Mouse (Mus musculus) MEL (cell line): Measurements from ENCODE around the gene Pck2. TPM values are rescaled to one million over a fixed set of nuclear protein-coding genes. Genes with fewer than 3 reads are reported as not detected.

Source experiments
- DNase-seq: peaks from one replicate; pipeline ENCODE4 v3.0.0; 2011; ENCODE audit warnings: low read depth, low spot score
- H3K27ac ChIP-seq: 2 replicates; pipeline ENCODE4 v1.5.1; 2012; ENCODE audit warnings: low read depth, mild to moderate bottlenecking, control low read depth, low read length, moderate library complexity; ENCODE audit not compliant: control insufficient read depth
- H3K27me3 ChIP-seq, 2 experiments: fragments of 150-350 bp in 1 of 2; sonication (generic) in 1 of 2; 2 replicates each; pipeline ENCODE4 v1.6.1; 2012; ENCODE audit warnings: low read length in 2 of 2, mild to moderate bottlenecking in 2 of 2, improper control_type of control experiment in 1 of 2, moderate library complexity in 1 of 2; ENCODE audit not compliant: insufficient read depth in 2 of 2, control insufficient read depth in 1 of 2
- H3K36me3 ChIP-seq, 2 experiments: 2 replicates each; pipeline ENCODE4 v1.6.1; 2012 to 2014; ENCODE audit warnings: low read length in 2 of 2, improper control_type of control experiment in 1 of 2, inconsistent platforms in 1 of 2, mild to moderate bottlenecking in 1 of 2; ENCODE audit not compliant: insufficient read depth in 2 of 2, control insufficient read depth in 1 of 2
- H3K4me1 ChIP-seq, 2 experiments: fragments of 150-350 bp in 1 of 2; sonication (generic) in 1 of 2; 2 replicates each; pipeline ENCODE4 v1.6.1; 2012; ENCODE audit warnings: low read length in 2 of 2, improper control_type of control experiment in 1 of 2, mild to moderate bottlenecking in 1 of 2; ENCODE audit not compliant: insufficient read depth in 2 of 2, control insufficient read depth in 1 of 2
- H3K4me3 ChIP-seq, 2 experiments: fragments of 150-350 bp in 1 of 2; sonication (generic) in 1 of 2; 2 replicates each; pipeline ENCODE4 v1.5.1; 2012; ENCODE audit warnings: low read depth in 2 of 2, low read length in 2 of 2, mild to moderate bottlenecking in 2 of 2, moderate library complexity in 2 of 2, control low read depth in 1 of 2, improper control_type of control experiment in 1 of 2; ENCODE audit not compliant: control insufficient read depth in 1 of 2, insufficient read depth in 1 of 2
- H3K79me2 ChIP-seq: 2 replicates; pipeline ENCODE4 v1.6.1; 2012; ENCODE audit warnings: mild to moderate bottlenecking, low read length, moderate library complexity; ENCODE audit not compliant: control insufficient read depth, poor library complexity, insufficient read depth
- H3K9ac ChIP-seq: 2 replicates; pipeline ENCODE4 v1.6.1; 2012; ENCODE audit warnings: low read depth, mild to moderate bottlenecking, control low read depth, low read length, moderate library complexity; ENCODE audit not compliant: control insufficient read depth, poor library complexity, severe bottlenecking
- H3K9me3 ChIP-seq: fragments of 150-350 bp; sonication (generic); replicated peaks from 2 replicates; pipeline ENCODE4 v1.6.1; 2012; ENCODE audit warnings: mild to moderate bottlenecking, low read length, improper control_type of control experiment, moderate library complexity; ENCODE audit not compliant: insufficient read depth
- CHD2 ChIP-seq: IDR thresholded peaks from 2 replicates; pipeline ENCODE4 v1.6.1; 2011; ENCODE audit warnings: low read length, improper control_type of control experiment
- CTCF ChIP-seq, 3 experiments: IDR thresholded peaks in 2 of 3; conservative IDR thresholded peaks in 1 of 3; 2 replicates each; pipeline ENCODE4 v1.5.1; 2011 to 2012; ENCODE audit warnings: low read length in 3 of 3, low read depth in 2 of 3, mild to moderate bottlenecking in 2 of 3, improper control_type of control experiment in 1 of 3, inconsistent platforms in 1 of 3, mixed read lengths in 1 of 3, moderate library complexity in 1 of 3; ENCODE audit not compliant: control insufficient read depth in 1 of 3, insufficient read depth in 1 of 3, poor library complexity in 1 of 3, severe bottlenecking in 1 of 3
- EP300 ChIP-seq, 2 experiments: IDR thresholded peaks; 2 replicates each; pipeline ENCODE4 v1.6.1; 2011; ENCODE audit warnings: improper control_type of control experiment in 2 of 2, low read length in 2 of 2, low read depth in 1 of 2, mild to moderate bottlenecking in 1 of 2
- HCFC1 ChIP-seq: IDR thresholded peaks from 2 replicates; pipeline ENCODE4 v1.6.1; 2012; ENCODE audit warnings: low read depth, mild to moderate bottlenecking, inconsistent platforms, low read length, improper control_type of control experiment, moderate library complexity
- JUND ChIP-seq: IDR thresholded peaks from 2 replicates; pipeline ENCODE4 v1.6.1; 2011; ENCODE audit warnings: low read depth, mild to moderate bottlenecking, improper control_type of control experiment, low read length
- MAFK ChIP-seq: IDR thresholded peaks from 2 replicates; pipeline ENCODE4 v1.6.1; 2011; ENCODE audit warnings: low read depth, mild to moderate bottlenecking, low read length, improper control_type of control experiment, borderline replicate concordance
- MAX ChIP-seq: IDR thresholded peaks from 2 replicates; pipeline ENCODE4 v1.6.1; 2011; ENCODE audit warnings: low read length, improper control_type of control experiment
- MAZ ChIP-seq: IDR thresholded peaks from 2 replicates; pipeline ENCODE4 v1.6.1; 2012; ENCODE audit warnings: low read depth, mild to moderate bottlenecking, inconsistent platforms, low read length, improper control_type of control experiment
- MEF2A ChIP-seq: IDR thresholded peaks from 2 replicates; pipeline ENCODE4 v1.6.1; 2014; ENCODE audit warnings: low read depth, mild to moderate bottlenecking, inconsistent platforms, low read length, improper control_type of control experiment; ENCODE audit not compliant: poor library complexity, insufficient replicate concordance, severe bottlenecking; ENCODE audit errors: extremely low read depth
- MXI1 ChIP-seq: IDR thresholded peaks from 2 replicates; pipeline ENCODE4 v1.6.1; 2011; ENCODE audit warnings: mild to moderate bottlenecking, low read depth, low read length, improper control_type of control experiment
- MYC ChIP-seq: IDR thresholded peaks from 2 replicates; pipeline ENCODE4 v1.6.1; 2011; ENCODE audit warnings: low read depth, mild to moderate bottlenecking, low read length, improper control_type of control experiment, moderate library complexity
- POLR2A ChIP-seq, 2 experiments: IDR thresholded peaks; 2 replicates each; pipeline ENCODE4 v1.6.1; 2011 to 2012; ENCODE audit warnings: low read length in 2 of 2, mild to moderate bottlenecking in 2 of 2, control low read depth in 1 of 2, improper control_type of control experiment in 1 of 2, low read depth in 1 of 2, moderate library complexity in 1 of 2; ENCODE audit not compliant: control insufficient read depth in 1 of 2, insufficient read depth in 1 of 2, poor library complexity in 1 of 2
- POLR2AphosphoS2 ChIP-seq: IDR thresholded peaks from 2 replicates; pipeline ENCODE4 v1.6.1; 2011; ENCODE audit warnings: low read length, improper control_type of control experiment
- POLR2AphosphoS5 ChIP-seq: IDR thresholded peaks from 2 replicates; pipeline ENCODE4 v1.6.1; 2012; ENCODE audit warnings: low read depth, borderline replicate concordance, mild to moderate bottlenecking, inconsistent platforms, low read length, moderate library complexity, mixed read lengths
- RAD21 ChIP-seq: IDR thresholded peaks from 2 replicates; pipeline ENCODE4 v1.6.1; 2011; ENCODE audit warnings: mild to moderate bottlenecking, low read depth, low read length, improper control_type of control experiment
- SIN3A ChIP-seq: IDR thresholded peaks from 2 replicates; pipeline ENCODE4 v1.6.1; 2012; ENCODE audit warnings: low read length, improper control_type of control experiment, inconsistent platforms
- SMC3 ChIP-seq: IDR thresholded peaks from 2 replicates; pipeline ENCODE4 v1.6.1; 2011; ENCODE audit warnings: low read depth, low read length, improper control_type of control experiment
- TAL1 ChIP-seq: IDR thresholded peaks from 2 replicates; pipeline ENCODE4 v1.6.1; 2012; ENCODE audit warnings: mild to moderate bottlenecking, inconsistent platforms, low read length, moderate library complexity, mixed read lengths
- TBP ChIP-seq: IDR thresholded peaks from 2 replicates; pipeline ENCODE4 v1.8.0; 2011; ENCODE audit warnings: low read depth, low read length, improper control_type of control experiment
- TCF12 ChIP-seq: IDR thresholded peaks from 2 replicates; pipeline ENCODE4 v1.6.1; 2014; ENCODE audit warnings: low read depth, mild to moderate bottlenecking, inconsistent platforms, low read length, improper control_type of control experiment, moderate library complexity
- UBTF ChIP-seq: IDR thresholded peaks from 2 replicates; pipeline ENCODE4 v1.6.1; 2012; ENCODE audit warnings: low read depth, mild to moderate bottlenecking, inconsistent platforms, low read length, improper control_type of control experiment, moderate library complexity, borderline replicate concordance; ENCODE audit not compliant: insufficient read depth
- USF1 ChIP-seq: IDR thresholded peaks from 2 replicates; pipeline ENCODE4 v1.6.1; 2014; ENCODE audit warnings: low read depth, mild to moderate bottlenecking, inconsistent platforms, low read length, improper control_type of control experiment, moderate library complexity
- USF2 ChIP-seq, 2 experiments: IDR thresholded peaks; 2 replicates each; pipeline ENCODE4 v1.6.1; 2011 to 2012; ENCODE audit warnings: improper control_type of control experiment in 2 of 2, low read length in 2 of 2, borderline replicate concordance in 1 of 2, inconsistent platforms in 1 of 2, low read depth in 1 of 2, mild to moderate bottlenecking in 1 of 2; ENCODE audit not compliant: insufficient read depth in 1 of 2
- ZC3H11A ChIP-seq: IDR thresholded peaks from 2 replicates; pipeline ENCODE4 v1.6.1; 2012; ENCODE audit warnings: low read depth, mild to moderate bottlenecking, inconsistent platforms, low read length, improper control_type of control experiment
- ZKSCAN1 ChIP-seq: IDR thresholded peaks from 2 replicates; pipeline ENCODE4 v1.6.1; 2012; ENCODE audit warnings: low read depth, mild to moderate bottlenecking, inconsistent platforms, low read length, improper control_type of control experiment, moderate library complexity
- ZNF384 ChIP-seq: IDR thresholded peaks from 2 replicates; pipeline ENCODE4 v1.6.1; 2012; ENCODE audit warnings: low read depth, mild to moderate bottlenecking, inconsistent platforms, low read length, improper control_type of control experiment
- polyA plus RNA-seq, 2 experiments: library from polyadenylated mRNA; stranded (reverse) in 1 of 2; unstranded in 1 of 2; fragments of >175 nt in 1 of 2; fragments of >200 nt in 1 of 2; gene quantifications; 2 replicates each; pipeline versions ENCODE4 v1.2.1 to v1.2.4; 2012; ENCODE audit warnings: low replicate concordance in 2 of 2, low read depth in 1 of 2; ENCODE audit not compliant: insufficient read length in 2 of 2, insufficient read depth in 1 of 2, missing spikeins in 1 of 2
- total RNA-seq: library from RNA; depleted of rRNA; stranded (reverse); fragments of 300-350 nt; gene quantifications from 2 replicates; pipeline ENCODE4 v1.2.3, GENCODE M21; 2012

Gene Pck2
- total and polyA plus RNA-seq, 3 experiments, result 17.0 to 103 (median 63.7) TPM

GRCm38 (mm10) chr14:55575302-55575701 is 35.2 kb downstream of the Pck2 start, which contains the start of gene Fitm1:
Gene Fitm1, plus strand, starts transcription at chr14:55575617.
- no peak within 1 kb of the TSS for H3K4me3 ChIP-seq
- no peaks in the 10 kb centered on the region for H3K9me3 ChIP-seq
- H3K4me1 ChIP-seq, result peaks cover 7 to 18% of the 10 kb centered on the region in 2 experiments
- H3K79me2 ChIP-seq, result peaks cover 4% of the 10 kb centered on the region
- TF ChIP-seq RAD21 (no peak), POLR2AphosphoS2 (no peak), POLR2AphosphoS5 (no peak), USF1 (no peak), ZNF384 (no peak), ZKSCAN1 (no peak), UBTF (no peak), TAL1 (no peak), JUND (no peak), POLR2A (IDR thresholded peaks at IDR 0.05; ENCODE audit: control insufficient read depth in 1 of 2, insufficient read depth in 1 of 2, low read depth in 1 of 2, low read length in 2 of 2, poor library complexity in 1 of 2) (no peak), SMC3 (no peak), TBP (no peak), MEF2A (no peak), TCF12 (no peak), SIN3A (no peak), CTCF (IDR thresholded peaks at IDR 0.05 in 2 of 3, conservative IDR thresholded peaks at IDR 0.05 in 1 of 3; ENCODE audit: control insufficient read depth in 1 of 3, insufficient read depth in 1 of 3, low read depth in 2 of 3, low read length in 3 of 3, poor library complexity in 1 of 3, severe bottlenecking in 1 of 3) (no peak), MAFK (no peak), USF2 (IDR thresholded peaks at IDR 0.05; ENCODE audit: borderline replicate concordance in 1 of 2, insufficient read depth in 1 of 2, low read depth in 1 of 2, low read length in 2 of 2) (no peak), MAX (no peak), EP300 (IDR thresholded peaks at IDR 0.05; ENCODE audit: low read depth in 1 of 2, low read length in 2 of 2) (no peak)
- TF ChIP-seq, all 39 proteins: peak for 0
- no peaks in the 10 kb centered on the region for H3K27me3 ChIP-seq
- peaks cover 0 to 7% of the 10 kb centered on the region in 2 experiments; a peak in 2 of 4 replicates for H3K36me3 ChIP-seq
- DNase-seq, result no peak
- no peak within 1 kb of the TSS for H3K27ac ChIP-seq
- H3K9ac ChIP-seq, result no peak within 1 kb of the TSS

GRCm38 (mm10) chr14:55575711-55576110 is 35.6 kb downstream of the Pck2 start:
- DNase-seq, result no peak
- H3K9ac ChIP-seq, result no peak overlapping the region
- TF ChIP-seq MAZ (no peak), MYC (no peak), UBTF (no peak), SMC3 (no peak), HCFC1 (no peak), MXI1 (no peak), ZC3H11A (no peak), MAFK (no peak), ZKSCAN1 (no peak), TCF12 (no peak), POLR2A (IDR thresholded peaks at IDR 0.05; ENCODE audit: control insufficient read depth in 1 of 2, insufficient read depth in 1 of 2, low read depth in 1 of 2, low read length in 2 of 2, poor library complexity in 1 of 2) (no peak), JUND (no peak), SIN3A (no peak), ZNF384 (no peak), CHD2 (no peak), TAL1 (no peak)
- peaks cover 4% of the 10 kb centered on the region for H3K79me2 ChIP-seq
- H3K9me3 ChIP-seq, result no peaks in the 10 kb centered on the region
- peaks cover 0 to 7% of the 10 kb centered on the region in 2 experiments; a peak in 2 of 4 replicates for H3K36me3 ChIP-seq
- no peak overlapping the region for H3K4me3 ChIP-seq
- no peak overlapping the region for H3K27ac ChIP-seq
- peaks cover 4 to 16% of the 10 kb centered on the region in 2 experiments for H3K4me1 ChIP-seq
- no peaks in the 10 kb centered on the region for H3K27me3 ChIP-seq
